Mouse (Mus musculus): ENCODE measurements around the gene Sec62. TPM values are rescaled to one million over a fixed set of nuclear protein-coding genes. Genes with fewer than 3 reads are reported as not detected.

Sec62 gene
- total RNA-seq (2023; ENCODE audit: inconsistent age): 56.9 to 61.1 TPM (median 60.0 TPM) in 4 replicates

GRCm38 (mm10) chr3:30792737-30793402 is at the start of gene Sec62:
TSS of gene Sec62 (plus strand) at chr3:30792875.

GRCm38 (mm10) chr3:30746006-30746405 is 46.7 kb upstream of the Sec62 start, which contains the start of gene Samd7:
TSS of gene Samd7 (plus strand) at chr3:30746293.

GRCm38 (mm10) chr3:30855604-30856458 is 63.2 kb downstream of the Sec62 start, which contains the start of gene Gpr160:
TSS of gene Gpr160 (plus strand) at chr3:30855950.

Other genes starting within 250 kb of the Sec62 start
- not detected in 4 replicates for gene Mecom, start 244.9 kb upstream of the Sec62 start, total RNA-seq (2023; ENCODE audit: inconsistent age)
- gene Actrt3, start 192.9 kb upstream of the Sec62 start, total RNA-seq (2023; ENCODE audit: inconsistent age): 0.42 to 1.2 TPM (median 0.85 TPM) in 4 replicates
- 55.9 to 74.7 TPM (median 67.5 TPM) in 4 replicates for gene Mynn, start 190.8 kb upstream of the Sec62 start, total RNA-seq (2023; ENCODE audit: inconsistent age)
- gene Lrriq4, start 148.4 kb upstream of the Sec62 start, total RNA-seq (2023; ENCODE audit: inconsistent age): not detected in 4 replicates
- not detected in 4 replicates for gene Lrrc34, start 145.0 kb upstream of the Sec62 start, total RNA-seq (2023; ENCODE audit: inconsistent age)
- not detected in 4 replicates for gene Lrrc31, start 93.0 kb upstream of the Sec62 start, total RNA-seq (2023; ENCODE audit: inconsistent age)
- gene Samd7, start 46.6 kb upstream of the Sec62 start, total RNA-seq (2023; ENCODE audit: inconsistent age): not detected in 4 replicates
- gene Gpr160, start 63.1 kb downstream of the Sec62 start, total RNA-seq (2023; ENCODE audit: inconsistent age): 0.33 to 1.1 TPM (median 0.57 TPM) in 4 replicates
- gene Phc3, start 176.5 kb downstream of the Sec62 start, total RNA-seq (2023; ENCODE audit: inconsistent age): 49.4 to 61.5 TPM (median 55.2 TPM) in 4 replicates
- gene Prkci, start 202.9 kb downstream of the Sec62 start, total RNA-seq (2023; ENCODE audit: inconsistent age): 14.9 to 20.4 TPM (median 19.3 TPM) in 4 replicates